Mouse (Mus musculus) A20 (cell line): Measurements from ENCODE around the gene Vamp2.
A peak's percentile ranks its signal among the peaks of the same experiment; 100 is the strongest.

Experiments used
- DNase-seq: peaks from one replicate; pipeline ENCODE4 v3.0.0-alpha.2; 2011; ENCODE audit warnings: low read depth, low spot score

The Vamp2 gene

DNA sequence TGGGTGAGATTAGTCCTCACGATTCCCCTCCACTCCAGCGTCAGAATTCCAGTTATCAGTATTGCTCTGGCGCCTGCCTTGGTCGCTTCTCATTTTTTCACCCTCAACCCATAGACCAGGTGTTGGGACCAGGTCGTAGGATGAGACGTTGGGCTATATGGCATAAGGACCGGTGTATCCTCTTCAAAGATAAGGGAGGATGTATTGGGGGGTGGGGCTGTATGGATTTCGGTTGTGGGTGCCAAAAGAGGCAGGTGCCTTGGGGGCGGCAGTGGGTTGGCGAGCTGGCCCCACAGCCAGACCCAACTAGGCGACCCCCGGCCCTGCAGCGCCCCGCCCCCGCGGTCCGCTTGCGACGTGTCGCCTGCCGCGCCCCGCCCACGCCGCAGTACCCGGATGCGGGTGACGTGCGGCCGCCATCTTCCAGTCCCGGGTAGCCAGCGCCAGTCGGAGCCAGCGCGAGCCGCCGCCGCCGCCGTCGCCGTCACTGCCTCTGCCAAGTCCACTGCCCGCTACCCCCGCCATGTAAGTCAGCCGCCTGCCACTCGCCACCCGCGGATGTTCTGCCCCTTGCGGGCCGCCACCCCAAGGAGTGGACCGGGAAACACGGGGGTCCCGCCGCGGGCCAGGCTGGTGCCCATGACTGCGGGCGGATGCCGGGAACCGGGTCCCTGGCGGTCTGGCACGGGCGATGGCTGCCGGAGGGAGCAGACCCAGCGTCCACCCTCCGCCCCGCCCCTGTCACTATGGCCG, at the start of gene Vamp2:
Gene Vamp2, plus strand, starts transcription at position 388 of the 753 bp plus-strand sequence.
- peak; percentile 90 for DNase-seq

DNA sequence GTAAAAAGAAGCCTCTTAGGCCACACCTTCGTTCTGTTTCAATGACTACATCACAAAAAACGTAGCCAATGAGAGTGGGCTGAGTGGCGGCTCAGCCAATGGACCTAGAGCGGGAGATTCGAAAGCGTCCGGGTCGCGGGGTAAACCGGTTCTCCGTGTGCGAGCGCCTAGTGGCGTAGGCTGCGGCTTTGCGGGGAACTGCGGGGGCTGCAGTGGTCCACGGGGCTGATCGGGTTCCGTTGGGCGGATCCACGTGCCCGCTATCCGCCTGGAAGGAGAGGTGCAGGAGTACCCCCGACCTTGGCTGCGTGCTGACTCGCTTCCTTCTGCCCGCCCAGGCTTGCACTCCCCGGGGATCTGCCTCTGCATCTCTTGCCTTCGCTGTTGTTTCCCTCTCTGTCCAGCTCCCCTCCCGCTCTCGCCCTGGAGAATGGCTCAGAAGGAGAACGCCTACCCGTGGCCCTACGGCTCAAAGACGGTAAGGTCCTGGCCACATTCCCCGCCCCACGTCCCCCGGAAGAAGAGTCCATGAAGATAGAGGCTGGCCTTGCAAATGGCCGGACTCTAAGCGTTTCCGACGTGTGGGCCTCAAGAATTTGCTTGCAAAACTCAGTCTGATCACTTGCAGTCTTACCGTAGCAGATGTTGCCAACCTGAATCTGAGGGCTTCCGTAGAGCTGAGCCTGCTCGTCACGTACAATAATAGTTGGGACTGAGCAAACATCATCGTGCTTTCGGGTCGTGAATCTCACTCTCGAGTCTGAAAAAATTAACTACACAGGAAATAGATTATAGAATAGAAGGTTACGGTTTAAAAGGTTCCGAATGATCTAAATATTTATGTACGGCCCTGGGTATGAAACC, 42.5 kb upstream of the Vamp2 start, which contains the start of gene Aurkb:
Gene Aurkb, plus strand, starts transcription at position 117 of the 864 bp plus-strand sequence.
- DNase-seq: peak; percentile 94

DNA sequence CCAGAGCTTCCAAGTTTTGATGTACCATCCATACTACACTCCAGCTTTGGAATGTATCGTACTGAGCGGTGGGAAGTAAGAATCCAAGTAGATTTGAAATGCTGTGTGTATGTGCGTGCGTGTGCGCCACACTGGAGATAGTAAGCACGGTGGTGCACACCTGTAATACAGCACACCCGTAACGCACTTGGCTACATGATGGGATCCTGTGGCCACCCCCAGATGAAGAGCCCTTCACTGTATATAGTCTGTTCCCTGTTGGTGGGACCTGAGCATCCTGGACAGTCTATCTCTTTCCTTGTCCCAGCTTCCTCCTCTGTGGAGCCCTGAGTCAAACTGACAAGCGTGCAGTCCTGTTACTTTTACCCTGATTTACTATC, 41.9 kb upstream of the Vamp2 start:
- DNase-seq: peak; percentile 29

DNA sequence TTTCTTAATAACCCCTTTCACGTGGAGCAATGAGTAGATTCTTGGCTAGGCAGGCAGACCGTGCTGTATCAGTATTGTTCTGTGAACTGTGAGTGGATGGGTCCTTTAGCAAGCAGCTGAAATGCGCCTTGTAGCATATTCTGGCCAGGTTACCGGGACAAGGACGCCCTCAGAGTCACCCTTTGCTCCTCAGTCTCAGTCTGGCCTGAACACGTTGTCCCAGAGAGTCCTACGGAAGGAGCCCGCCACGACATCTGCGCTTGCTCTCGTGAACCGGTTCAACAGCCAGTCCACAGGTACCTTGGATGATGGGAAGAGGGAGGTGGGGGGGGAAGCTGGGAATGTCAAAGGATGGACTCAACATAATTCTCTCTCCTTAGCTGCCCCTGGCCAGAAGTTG, 40.7 kb upstream of the Vamp2 start:
- DNase-seq: no peak

- no peak for DNase-seq
Observed at GRCm38 (mm10) chr11:69048151-69048550, 40.1 kb upstream of the Vamp2 start.

DNA sequence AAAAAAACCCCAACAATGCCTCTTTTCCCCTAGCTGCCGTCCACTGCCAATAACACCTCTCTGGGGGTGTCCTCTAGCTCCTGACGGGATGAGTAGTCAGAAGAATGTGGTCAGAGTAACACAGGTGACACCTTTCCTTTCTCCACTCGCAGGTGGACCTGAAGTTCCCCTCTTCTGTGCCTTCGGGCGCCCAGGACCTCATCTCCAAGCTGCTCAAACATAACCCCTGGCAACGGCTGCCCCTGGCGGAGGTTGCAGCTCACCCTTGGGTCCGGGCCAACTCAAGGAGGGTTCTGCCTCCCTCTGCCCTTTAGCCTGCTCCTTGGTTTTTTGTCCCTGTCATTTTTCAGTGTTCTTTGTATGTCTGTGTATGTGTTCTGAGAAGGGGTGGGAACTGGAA, 37.5 kb upstream of the Vamp2 start:
- DNase-seq: no peak

DNA sequence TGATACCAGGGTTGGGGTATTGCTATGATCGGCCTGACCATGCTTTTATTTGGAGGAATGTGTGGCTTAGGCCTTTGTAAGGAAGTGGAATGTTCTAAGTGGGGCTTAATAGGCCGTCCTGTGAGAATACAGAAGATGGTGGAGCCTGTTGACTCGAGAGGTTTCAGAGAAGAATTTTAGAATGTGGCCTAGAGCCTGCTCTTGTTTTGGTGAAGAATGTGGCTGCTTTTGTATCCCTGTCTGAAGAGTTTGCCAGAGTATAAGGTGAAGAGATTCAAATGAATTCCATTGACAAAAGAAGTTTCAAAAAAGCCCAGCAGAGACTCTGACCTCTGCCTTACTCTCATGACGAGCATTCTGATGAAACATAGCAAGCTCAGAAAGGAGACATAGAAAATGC, 36.5 kb upstream of the Vamp2 start:
- DNase-seq: no peak

DNA sequence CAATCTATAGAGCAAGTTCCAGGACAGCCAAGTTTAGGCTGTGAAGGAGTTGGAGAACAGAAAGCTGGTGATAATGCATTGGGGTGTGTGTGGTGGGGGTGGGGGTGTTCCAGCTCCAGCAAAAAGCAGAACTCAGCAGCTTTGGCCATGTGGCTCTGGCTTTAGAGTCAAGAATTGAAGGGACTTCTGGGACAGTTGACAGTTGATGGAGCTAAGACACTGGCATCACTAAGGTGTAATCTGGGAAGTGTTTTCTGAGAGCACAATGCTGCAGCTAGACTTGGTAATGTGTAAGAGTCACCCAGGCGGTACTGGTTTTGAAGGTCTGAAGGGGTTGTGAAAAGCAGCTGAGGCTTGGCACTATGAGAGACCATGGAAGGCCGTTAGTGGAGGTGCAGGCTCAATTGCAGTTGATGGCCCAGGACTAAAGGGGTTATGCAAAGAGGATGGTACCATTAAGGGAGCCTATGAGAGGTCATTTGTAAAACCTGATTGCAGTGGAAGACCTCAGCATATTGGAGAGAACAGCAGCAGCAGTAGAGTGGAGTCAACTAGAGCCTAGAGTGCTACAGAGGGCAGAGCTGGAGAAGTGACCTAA, 35.4 kb upstream of the Vamp2 start:
- DNase-seq: no peak

DNA sequence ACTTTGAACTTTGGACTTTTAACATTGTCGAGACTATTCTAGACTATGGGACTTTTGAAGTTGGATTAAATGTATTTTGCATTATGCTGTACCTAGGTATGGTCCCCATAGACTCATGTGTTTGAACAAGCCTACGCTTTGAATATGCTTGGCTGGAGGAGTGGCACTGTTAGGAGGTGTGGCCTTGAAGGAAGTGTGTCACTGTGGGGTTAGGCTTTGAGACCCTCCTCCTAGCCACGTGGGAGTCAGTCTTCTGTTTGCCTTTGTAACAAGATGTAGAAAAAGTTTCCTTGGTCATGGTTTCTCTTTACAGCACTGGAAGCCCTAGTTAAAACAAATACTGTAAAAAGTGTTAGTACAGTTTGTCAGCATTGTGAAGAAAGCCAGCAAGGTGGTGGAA, 34.4 kb upstream of the Vamp2 start:
- DNase-seq: no peak

DNA sequence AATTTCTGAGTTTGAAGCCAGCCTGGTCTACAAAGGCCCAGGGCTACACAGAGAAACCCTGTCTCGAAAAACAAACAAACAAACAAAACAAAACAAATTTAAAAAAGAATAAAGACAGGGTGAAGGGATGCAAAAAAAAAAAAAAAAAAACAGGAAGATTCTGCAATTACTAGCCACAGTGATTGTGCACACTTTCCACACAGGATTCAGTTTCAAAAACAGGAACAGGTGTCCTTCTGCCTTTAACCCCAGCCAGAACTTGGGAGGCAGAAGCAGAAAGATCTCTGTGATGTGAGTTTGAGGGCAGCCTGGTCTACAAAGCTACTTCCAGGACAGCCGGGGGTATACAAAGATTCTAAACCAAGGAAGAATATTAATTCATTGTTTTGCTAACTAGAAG, 30.0 kb upstream of the Vamp2 start:
- no peak for DNase-seq

DNA sequence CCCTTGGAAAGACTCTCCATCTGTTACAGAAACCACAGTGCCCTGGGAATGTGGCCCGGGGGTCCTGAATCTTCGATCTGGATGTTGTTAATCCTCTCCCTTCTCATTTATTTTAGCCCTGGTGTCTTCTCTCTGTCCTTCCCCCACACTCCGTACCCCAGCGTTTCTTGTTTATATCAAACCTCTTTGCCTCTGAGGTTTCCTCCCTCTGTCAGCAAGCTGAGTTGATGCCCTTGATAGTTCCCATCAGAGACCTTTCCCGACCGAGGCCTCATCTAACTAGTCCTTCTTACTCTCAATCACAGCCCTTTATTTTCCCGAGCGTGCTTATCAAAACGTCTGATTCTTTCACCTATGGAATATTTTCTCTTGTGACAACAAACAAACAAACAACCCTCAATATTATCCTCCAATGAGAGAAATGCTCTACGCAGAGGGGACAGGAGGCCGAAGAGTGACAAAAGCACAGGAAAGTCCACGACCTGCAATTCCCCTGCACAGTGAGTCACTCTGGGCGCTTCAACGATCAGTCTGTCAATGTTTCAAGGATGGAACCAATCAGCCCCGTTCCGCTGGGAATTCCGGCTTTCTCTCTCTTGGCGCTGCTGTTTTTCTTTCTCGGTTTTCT, 29.4 kb upstream of the Vamp2 start:
- peak; percentile 49 for DNase-seq

GRCm38 (mm10) chr11:69059357-69059974, 28.8 kb upstream of the Vamp2 start, which contains the start of gene Borcs6:
Gene Borcs6 (plus strand): TSS chr11:69059717.
- DNase-seq: peak; percentile 97

GRCm38 (mm10) chr11:69059975-69060411, 28.3 kb upstream of the Vamp2 start:
- no peak for DNase-seq

GRCm38 (mm10) chr11:69060448-69061254, 27.6 kb upstream of the Vamp2 start:
- peak; percentile 67 for DNase-seq

DNA sequence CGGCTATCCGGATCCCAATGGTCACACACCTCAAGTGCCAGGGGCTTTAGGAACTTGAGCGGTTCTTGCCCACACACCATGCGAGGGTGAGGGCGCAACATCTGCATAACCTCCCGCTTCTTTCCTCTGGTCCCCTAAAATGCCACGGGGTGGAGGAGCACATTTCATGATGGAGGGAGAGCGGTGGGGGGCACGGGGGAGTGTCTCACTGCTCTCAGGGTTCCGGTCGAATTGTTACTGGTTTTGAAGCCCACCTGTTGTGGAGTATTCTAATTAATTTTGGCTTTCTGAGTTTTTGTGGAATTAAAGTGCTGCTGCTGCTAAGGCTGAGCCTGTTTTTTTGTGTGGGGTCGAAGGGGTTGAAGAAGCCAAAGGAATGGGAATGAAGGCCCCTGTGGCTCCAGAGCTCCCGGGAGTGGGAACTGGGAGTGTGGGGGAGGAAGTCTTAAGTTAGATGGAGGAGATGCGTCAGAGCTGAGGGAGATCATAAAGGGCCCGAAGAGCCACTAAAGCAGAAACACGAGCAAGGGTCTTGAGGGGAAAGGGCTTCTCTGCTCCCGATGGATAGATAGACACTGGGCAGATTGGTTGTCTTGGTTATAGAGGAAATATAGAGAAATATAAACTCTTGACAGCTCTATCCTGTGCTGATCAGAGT, 26.9 kb upstream of the Vamp2 start:
- no peak for DNase-seq

DNA sequence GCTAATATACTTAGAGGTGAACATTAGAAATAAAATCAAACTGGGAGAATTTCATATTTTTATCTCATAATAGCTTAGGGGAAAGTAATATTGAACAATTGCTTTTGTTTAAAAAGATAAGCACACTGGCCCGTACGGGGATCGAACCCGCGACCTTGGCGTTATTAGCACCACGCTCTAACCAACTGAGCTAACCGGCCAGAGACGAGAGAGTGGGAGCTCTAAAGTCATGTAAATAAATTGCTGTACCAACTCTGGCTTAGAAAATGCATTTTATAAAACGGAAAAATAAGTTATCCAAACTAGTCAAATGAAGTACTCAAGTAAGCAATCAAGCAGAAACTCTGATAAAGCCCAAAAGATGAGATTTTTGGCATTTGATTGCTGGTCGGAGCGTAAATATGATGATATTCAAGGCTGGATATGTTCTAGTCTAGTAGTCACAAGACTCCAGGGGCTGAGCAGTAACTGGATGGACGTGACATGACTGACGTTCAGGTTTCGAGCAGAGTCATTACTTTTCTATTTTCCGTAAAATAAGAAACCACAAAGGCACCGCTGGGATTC, 26.0 kb upstream of the Vamp2 start:
- peak; percentile 82 for DNase-seq

GRCm38 (mm10) chr11:69062761-69063224, 25.5 kb upstream of the Vamp2 start:
- DNase-seq: peak; percentile 95

DNA sequence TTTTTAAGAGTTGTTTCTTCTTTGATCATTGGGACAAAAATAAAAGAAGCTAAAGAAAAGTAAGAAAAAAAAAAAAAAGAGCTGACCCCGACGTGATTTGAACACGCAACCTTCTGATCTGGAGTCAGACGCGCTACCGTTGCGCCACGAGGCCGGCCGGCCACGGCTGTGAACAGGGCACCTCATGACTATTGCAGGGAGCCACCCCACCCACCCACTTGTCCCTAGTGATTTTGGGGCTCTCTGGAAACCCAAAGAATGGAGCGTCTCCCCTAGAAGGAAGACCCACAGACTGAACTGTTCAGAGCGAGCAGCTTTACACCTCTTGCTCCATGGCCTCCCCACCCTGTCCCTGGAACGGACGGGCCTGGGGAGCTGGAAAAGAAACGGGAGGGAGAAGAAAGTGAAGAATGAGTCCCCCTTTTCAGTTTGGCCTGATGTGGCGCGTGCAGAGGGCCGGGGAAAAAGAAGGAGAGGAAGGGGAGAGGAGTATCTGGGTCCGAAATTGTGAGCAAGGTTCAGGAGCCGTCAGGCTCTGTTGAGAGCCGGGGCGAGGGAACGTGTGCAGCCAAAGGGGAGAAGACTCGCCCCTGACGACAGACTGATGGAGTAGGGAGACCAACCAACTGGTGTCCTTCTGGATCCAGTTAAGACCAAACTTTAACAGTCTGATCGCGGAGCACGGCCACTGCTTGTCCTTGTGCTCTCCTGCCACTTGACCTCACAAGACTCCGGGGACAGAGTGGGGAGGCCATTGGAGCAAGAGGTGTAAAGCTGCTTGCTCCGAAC, 24.7 kb upstream of the Vamp2 start:
- peak; percentile 86 for DNase-seq
